Mouse (Mus musculus): Measurements from ENCODE around the gene Prkar2b. TPM values are rescaled to one million over a fixed set of nuclear protein-coding genes. Genes with fewer than 3 reads are reported as not detected.

Prkar2b gene
- polyA plus RNA-seq, 1 experiment from 2014 or later: 34.0 TPM

DNA sequence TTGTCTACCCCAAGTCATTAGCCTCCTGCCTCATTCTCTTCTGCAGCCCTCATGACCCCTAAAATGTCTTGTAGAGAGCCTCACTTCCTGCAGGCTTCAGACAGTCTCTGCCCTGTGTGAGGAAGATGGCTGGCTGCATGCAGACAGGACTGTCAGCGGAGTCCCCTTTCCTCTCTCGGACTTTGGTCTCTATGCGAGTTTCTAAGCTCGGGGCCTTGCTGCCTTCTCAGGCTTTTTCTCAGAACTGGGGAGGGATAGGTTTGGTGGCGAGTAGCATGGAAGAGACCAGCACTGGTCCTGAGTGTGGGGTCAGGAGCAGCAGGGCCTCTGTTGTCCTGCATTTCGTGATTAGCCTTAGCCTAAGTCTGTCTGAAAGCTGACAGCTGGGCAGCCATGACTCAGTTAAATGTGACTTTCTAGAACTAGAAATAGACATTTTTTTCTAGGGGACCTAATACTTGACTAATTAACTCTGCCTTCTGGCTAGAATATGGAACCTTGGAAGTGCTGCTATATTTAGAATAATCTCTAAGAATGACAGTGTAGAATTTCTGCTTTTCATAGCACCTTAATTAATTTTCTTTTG lies 148.0 kb downstream of the Prkar2b start:
- WGBS (ENCODE audit: insufficient replicate concordance): 69% methylated on average over 6 of the region's 6 CpGs
- ATAC-seq: no peak
- no peak overlapping the region for H3K4me2 ChIP-seq (ENCODE audit: low read depth, low read length)
- H3K27me3 ChIP-seq (ENCODE audit: insufficient read depth, low read length): no peaks in the 10 kb centered on the region
- no peaks in the 10 kb centered on the region for H3K36me3 ChIP-seq (replicated peaks; ENCODE audit: insufficient read depth, low read length)
- no peaks in the 10 kb centered on the region for H3K9me3 ChIP-seq (ENCODE audit: low read length)
- H3K27ac ChIP-seq (ENCODE audit: low read depth): no peak overlapping the region
- H3K9ac ChIP-seq (replicated peaks): no peak overlapping the region
- no peak for DNase-seq
- no peak overlapping the region for H3K4me3 ChIP-seq (ENCODE audit: low read depth, low read length)
- TF ChIP-seq EP300 (IDR thresholded peaks at IDR 0.05; ENCODE audit: low read depth) (no peak), CTCF (IDR thresholded peaks at IDR 0.05; ENCODE audit: low read depth) (no peak)
- no peaks in the 10 kb centered on the region for H3K4me1 ChIP-seq (ENCODE audit: insufficient read depth)

Other genes with a start within 250 kb of the Prkar2b start
- 47.3 and 50.1 TPM in 2 replicates for gene Hbp1, start 110.8 kb downstream of the Prkar2b start, polyA plus RNA-seq (2015; fragmentation: Nextera tagmentation; extraction: Ambion mirVana)
- gene Pik3cg, start 147.4 kb upstream of the Prkar2b start, polyA plus RNA-seq (2015; fragmentation: Nextera tagmentation; extraction: Ambion mirVana): 2.8 and 3.3 TPM in 2 replicates